Mouse (Mus musculus) thymus, adult 2 months (tissue): ENCODE measurements around the gene Plcg2.

ENCODE experiments used
- CTCF ChIP-seq: fragments of 200-500 bp; IDR thresholded peaks from 2 replicates; pipeline ENCODE4 v1.5.1; 2012; ENCODE audit warnings: mild to moderate bottlenecking, control low read depth, low read length, moderate library complexity, borderline replicate concordance; ENCODE audit not compliant: control insufficient read depth, poor library complexity, insufficient read depth; ENCODE audit errors: extremely low read depth
- POLR2A ChIP-seq: fragments of 200-500 bp; IDR thresholded peaks from 2 replicates; pipeline ENCODE4 v1.6.1; 2012; ENCODE audit warnings: mild to moderate bottlenecking, low read length, control low read depth, moderate library complexity; ENCODE audit not compliant: control insufficient read depth, poor library complexity, insufficient read depth; ENCODE audit errors: extremely low read depth

GRCm38 (mm10) chr8:117610506-117610905 lies 112.4 kb downstream of the Plcg2 start:
- TF ChIP-seq CTCF = no peak
- TF ChIP-seq POLR2A = no peak
